Mouse (Mus musculus): ENCODE results near the gene Kiz. TPM values are rescaled to one million over a fixed set of nuclear protein-coding genes. Genes with fewer than 3 reads are reported as not detected.

The Kiz gene
- polyA plus RNA-seq, 1 experiment = 9.6 TPM

GRCm38 (mm10) chr2:147007265-147007664 is 151.6 kb downstream of the Kiz start:
- TF ChIP-seq MYOG (IDR thresholded peaks at IDR 0.05; ENCODE audit: control insufficient read depth in 1 of 3, insufficient read depth in 1 of 3, insufficient read length in 2 of 3, low read depth in 2 of 3) (no peak), REST (IDR thresholded peaks at IDR 0.05; ENCODE audit: insufficient read depth, insufficient read length) (no peak), MAX (IDR thresholded peaks at IDR 0.05; ENCODE audit: low read depth) (no peak), CEBPB (IDR thresholded peaks at IDR 0.05; ENCODE audit: insufficient read depth, poor library complexity, severe bottlenecking) (no peak), POLR2A (IDR thresholded peaks at IDR 0.05; ENCODE audit: insufficient read length, low read depth) (no peak), POLR2AphosphoS2 (IDR thresholded peaks at IDR 0.05; ENCODE audit: insufficient read length, low read depth) (no peak), TCF12 (IDR thresholded peaks at IDR 0.05; ENCODE audit: insufficient read depth, poor library complexity, severe bottlenecking) (no peak), TCF3 (IDR thresholded peaks at IDR 0.05; ENCODE audit: insufficient read length, low read depth) (no peak), MYOD1 (IDR thresholded peaks at IDR 0.05; ENCODE audit: control insufficient read depth in 1 of 3, insufficient read length in 2 of 3, low read depth in 2 of 3) (no peak), E2F4 (IDR thresholded peaks at IDR 0.05; ENCODE audit: insufficient read depth) (no peak), SRF (IDR thresholded peaks at IDR 0.05; ENCODE audit: control insufficient read depth, insufficient read length, low read depth) (no peak), USF1 (IDR thresholded peaks at IDR 0.05; ENCODE audit: low read depth) (no peak)
- Histone ChIP-seq H3K79me2 (ENCODE audit: control insufficient read depth, insufficient read depth) (no peaks in the 10 kb centered on the region), H3K4me3 (no peak overlapping the region), H3K27me3 (ENCODE audit: control insufficient read depth, insufficient read depth, insufficient read length) (no peaks in the 10 kb centered on the region), H3K36me3 (ENCODE audit: control insufficient read depth, insufficient read depth) (no peaks in the 10 kb centered on the region), H3ac (ENCODE audit: control insufficient read depth, insufficient read length) (no peak overlapping the region), H3K4me2 (ENCODE audit: low read depth) (no peak overlapping the region)

- Histone ChIP-seq H3K36me3 (ENCODE audit: control insufficient read depth, insufficient read depth) (no peaks in the 10 kb centered on the region), H3K4me2 (ENCODE audit: low read depth) (no peak overlapping the region), H3K79me2 (ENCODE audit: control insufficient read depth, insufficient read depth) (peaks cover 7% of the 10 kb centered on the region), H3K27me3 (ENCODE audit: control insufficient read depth, insufficient read depth, insufficient read length) (no peaks in the 10 kb centered on the region), H3K4me3 (no peak overlapping the region), H3ac (ENCODE audit: control insufficient read depth, insufficient read length) (no peak overlapping the region)
- TF ChIP-seq MAX (IDR thresholded peaks at IDR 0.05; ENCODE audit: low read depth) = no peak
- no peak for TF ChIP-seq TCF12 (IDR thresholded peaks at IDR 0.05; ENCODE audit: insufficient read depth, poor library complexity, severe bottlenecking)
- TF ChIP-seq CEBPB (IDR thresholded peaks at IDR 0.05; ENCODE audit: insufficient read depth, poor library complexity, severe bottlenecking) = peak; percentile 45; the same call in 1 of the 2 replicates
Observed at GRCm38 (mm10) chr2:147009084-147009483, 153.4 kb downstream of the Kiz start.

- H3K4me2 ChIP-seq (ENCODE audit: low read depth) = no peak overlapping the region
- H3K36me3 ChIP-seq (ENCODE audit: control insufficient read depth, insufficient read depth) = no peaks in the 10 kb centered on the region
- H3K79me2 ChIP-seq (ENCODE audit: control insufficient read depth, insufficient read depth) = peaks cover 17% of the 10 kb centered on the region
- no peaks in the 10 kb centered on the region for H3K27me3 ChIP-seq (ENCODE audit: control insufficient read depth, insufficient read depth, insufficient read length)
- TF ChIP-seq CEBPB (IDR thresholded peaks at IDR 0.05; ENCODE audit: insufficient read depth, poor library complexity, severe bottlenecking) (no peak), MYOD1 (IDR thresholded peaks at IDR 0.05; ENCODE audit: control insufficient read depth in 1 of 3, insufficient read length in 2 of 3, low read depth in 2 of 3) (no peak)
- no peak overlapping the region for H3ac ChIP-seq (ENCODE audit: control insufficient read depth, insufficient read length)
- no peak overlapping the region for H3K4me3 ChIP-seq
Observed at GRCm38 (mm10) chr2:147010141-147010540, 154.5 kb downstream of the Kiz start.

GRCm38 (mm10) chr2:147010952-147011351 is 155.3 kb downstream of the Kiz start:
- H3K36me3 ChIP-seq (ENCODE audit: control insufficient read depth, insufficient read depth) = no peaks in the 10 kb centered on the region
- no peak overlapping the region for H3K4me3 ChIP-seq
- no peak overlapping the region for H3ac ChIP-seq (ENCODE audit: control insufficient read depth, insufficient read length)
- no peak overlapping the region for H3K4me2 ChIP-seq (ENCODE audit: low read depth)
- no peak for TF ChIP-seq CEBPB (IDR thresholded peaks at IDR 0.05; ENCODE audit: insufficient read depth, poor library complexity, severe bottlenecking)
- no peaks in the 10 kb centered on the region for H3K27me3 ChIP-seq (ENCODE audit: control insufficient read depth, insufficient read depth, insufficient read length)
- H3K79me2 ChIP-seq (ENCODE audit: control insufficient read depth, insufficient read depth) = peaks cover 25% of the 10 kb centered on the region

GRCm38 (mm10) chr2:147011474-147012140 is 155.9 kb downstream of the Kiz start:
- Histone ChIP-seq H3K27me3 (ENCODE audit: control insufficient read depth, insufficient read depth, insufficient read length) (no peaks in the 10 kb centered on the region), H3ac (ENCODE audit: control insufficient read depth, insufficient read length) (no peak overlapping the region), H3K4me2 (ENCODE audit: low read depth) (peak overlapping the region; percentile 99), H3K36me3 (ENCODE audit: control insufficient read depth, insufficient read depth) (no peaks in the 10 kb centered on the region), H3K4me3 (peak overlapping the region; percentile 93), H3K79me2 (ENCODE audit: control insufficient read depth, insufficient read depth) (peaks cover 32% of the 10 kb centered on the region)
- TF ChIP-seq POLR2AphosphoS2 (IDR thresholded peaks at IDR 0.05; ENCODE audit: insufficient read length, low read depth) (no peak), MYOD1 (IDR thresholded peaks at IDR 0.05; ENCODE audit: control insufficient read depth in 1 of 3, insufficient read length in 2 of 3, low read depth in 2 of 3) (no peak), TCF3 (IDR thresholded peaks at IDR 0.05; ENCODE audit: insufficient read length, low read depth) (no peak)

GRCm38 (mm10) chr2:147012141-147012622 is 156.5 kb downstream of the Kiz start:
- Histone ChIP-seq H3ac (ENCODE audit: control insufficient read depth, insufficient read length) (peak overlapping the region; percentile 77), H3K79me2 (ENCODE audit: control insufficient read depth, insufficient read depth) (peaks cover 38% of the 10 kb centered on the region), H3K27me3 (ENCODE audit: control insufficient read depth, insufficient read depth, insufficient read length) (no peaks in the 10 kb centered on the region), H3K4me3 (peak overlapping the region; percentile 93), H3K4me2 (ENCODE audit: low read depth) (peak overlapping the region; percentile 99), H3K36me3 (ENCODE audit: control insufficient read depth, insufficient read depth) (no peaks in the 10 kb centered on the region)
- TF ChIP-seq TCF12 (IDR thresholded peaks at IDR 0.05; ENCODE audit: insufficient read depth, poor library complexity, severe bottlenecking) (no peak), REST (IDR thresholded peaks at IDR 0.05; ENCODE audit: insufficient read depth, insufficient read length) (no peak), CEBPB (IDR thresholded peaks at IDR 0.05; ENCODE audit: insufficient read depth, poor library complexity, severe bottlenecking) (0 out of 2 replicates have a peak, but pooled peaks have one; percentile 15), MYOD1 (IDR thresholded peaks at IDR 0.05; ENCODE audit: control insufficient read depth in 1 of 3, insufficient read length in 2 of 3, low read depth in 2 of 3) (no peak), MYOG (IDR thresholded peaks at IDR 0.05; ENCODE audit: control insufficient read depth in 1 of 3, insufficient read depth in 1 of 3, insufficient read length in 2 of 3, low read depth in 2 of 3) (no peak), E2F4 (IDR thresholded peaks at IDR 0.05; ENCODE audit: insufficient read depth) (no peak), TCF3 (IDR thresholded peaks at IDR 0.05; ENCODE audit: insufficient read length, low read depth) (no peak), USF1 (IDR thresholded peaks at IDR 0.05; ENCODE audit: low read depth) (no peak)
